Mouse (Mus musculus): ENCODE results near the gene Mdm4.

- TF ChIP-seq MAZ (IDR thresholded peaks at IDR 0.05; ENCODE audit: low read depth, low read length): 0 out of 2 replicates have a peak, but pooled peaks have one; percentile 47
- TF ChIP-seq CTCF (IDR thresholded peaks at IDR 0.05 in 2 of 3, conservative IDR thresholded peaks at IDR 0.05 in 1 of 3; ENCODE audit: control insufficient read depth in 1 of 3, insufficient read depth in 1 of 3, low read depth in 2 of 3, low read length in 3 of 3, poor library complexity in 1 of 3, severe bottlenecking in 1 of 3): peak; percentile 59 to 91 (median 80)
- no peak for TF ChIP-seq POLR2A (IDR thresholded peaks at IDR 0.05; ENCODE audit: control insufficient read depth in 1 of 2, insufficient read depth in 1 of 2, low read depth in 1 of 2, low read length in 2 of 2, poor library complexity in 1 of 2)
- TF ChIP-seq GATA1 (IDR thresholded peaks at IDR 0.05; ENCODE audit: low read depth, low read length): no peak
- TF ChIP-seq KAT2A (conservative IDR thresholded peaks at IDR 0.05; ENCODE audit: low read depth, low read length): no peak
- TF ChIP-seq ETS1 (IDR thresholded peaks at IDR 0.05; ENCODE audit: low read depth, low read length): no peak
- TF ChIP-seq CHD2 (IDR thresholded peaks at IDR 0.05; ENCODE audit: low read length): no peak
- TF ChIP-seq MAFK (IDR thresholded peaks at IDR 0.05; ENCODE audit: borderline replicate concordance, low read depth, low read length): no peak
- TF ChIP-seq USF1 (IDR thresholded peaks at IDR 0.05; ENCODE audit: low read depth, low read length): no peak
- TF ChIP-seq ZNF384 (IDR thresholded peaks at IDR 0.05; ENCODE audit: low read depth, low read length): 0 out of 2 replicates have a peak, but pooled peaks have one; percentile 5
- peak; percentile 94 for TF ChIP-seq RAD21 (IDR thresholded peaks at IDR 0.05; ENCODE audit: low read depth, low read length)
- no peak for TF ChIP-seq TCF12 (IDR thresholded peaks at IDR 0.05; ENCODE audit: low read depth, low read length)
- peak; percentile 68 for TF ChIP-seq SIN3A (IDR thresholded peaks at IDR 0.05; ENCODE audit: low read length)
Measured at GRCm38 (mm10) chr1:133039505-133039949, 9.2 kb upstream of the Mdm4 start.

Data from MEL (cell line).